Mouse (Mus musculus): ENCODE results near the gene Spty2d1. TPM values are rescaled to one million over a fixed set of nuclear protein-coding genes. Genes with fewer than 3 reads are reported as not detected.

Gene Spty2d1
- total RNA-seq, 2 experiments from 2014 or later = 15.1 TPM

Other genes starting within 250 kb of the Spty2d1 start
- 10 to 100 TPM; 13.8 to 16.6 TPM for gene Hps5, start 212.3 kb downstream of the Spty2d1 start, total RNA-seq (2021)
- 10 to 100 TPM; 36.9 to 40.3 TPM for gene Gtf2h1, start 212.3 kb downstream of the Spty2d1 start, total RNA-seq (2021)
- 100 to 1,000 TPM; 352 to 416 TPM for gene Ldha, start 166.9 kb downstream of the Spty2d1 start, total RNA-seq (2021)
- gene Ldhc, start 147.2 kb downstream of the Spty2d1 start, total RNA-seq (2021) = not detected
- 10 to 100 TPM; 73.4 to 76.1 TPM for gene Tsg101, start 88.4 kb downstream of the Spty2d1 start, total RNA-seq (2021)
- gene Uevld, start 49.9 kb downstream of the Spty2d1 start, total RNA-seq (2021) = 10 to 100 TPM; 11.9 to 12.1 TPM
- not detected for gene Gm9999, start 24.8 kb downstream of the Spty2d1 start, total RNA-seq (2021)
- 10 to 100 TPM; 15.1 to 17.1 TPM for gene Tmem86a, start 42.2 kb upstream of the Spty2d1 start, total RNA-seq (2021)
- 100 to 1,000 TPM; 149 to 184 TPM for gene Ptpn5, start 125.3 kb upstream of the Spty2d1 start, total RNA-seq (2021)
- gene Mrgpra6, start 196.5 kb upstream of the Spty2d1 start, total RNA-seq (2021) = not detected
- gene Mrgpra9, start 244.4 kb upstream of the Spty2d1 start, total RNA-seq (2021) = not detected

All from left cerebral cortex, postnatal 36 days (tissue).